Mouse (Mus musculus) liver, embryonic 14.5 days (tissue): ENCODE measurements around the gene Clip2.

Experiments
- CTCF ChIP-seq: IDR thresholded peaks from 2 replicates; pipeline ENCODE4 v1.5.1; 2016; ENCODE audit warnings: antibody characterized with exemption, low read depth, control low read depth
- EP300 ChIP-seq: IDR thresholded peaks from 2 replicates; pipeline ENCODE4 v1.6.1; 2016; ENCODE audit warnings: antibody characterized with exemption, low read depth

- TF ChIP-seq CTCF (no peak), EP300 (no peak)
Measured at GRCm38 (mm10) chr5:134507859-134508399, 44.3 kb downstream of the Clip2 start.
